Mouse (Mus musculus): Measurements from ENCODE around the gene Ttc17.

- TF ChIP-seq CTCF (conservative IDR thresholded peaks at IDR 0.05; ENCODE audit: insufficient read depth, insufficient read length, low read depth, low read length), result no peak
- no peak for TF ChIP-seq POLR2A (IDR thresholded peaks at IDR 0.05; ENCODE audit: low read depth, low read length)
Measured at GRCm38 (mm10) chr2:94263530-94263937, 143.0 kb downstream of the Ttc17 start.

All from kidney, adult 2 months (tissue).